Mouse (Mus musculus) E14TG2a.4 (cell line): ENCODE results near the gene Scnn1g.

ENCODE experiments used
- CTCF ChIP-seq: conservative IDR thresholded peaks from 2 replicates; pipeline ENCODE4 v1.5.1; 2014; ENCODE audit warnings: low read length
- NANOG ChIP-seq: IDR thresholded peaks from 2 replicates; pipeline ENCODE4 v1.6.1; 2014; ENCODE audit warnings: borderline replicate concordance, low read length, mixed read lengths
- POU5F1 ChIP-seq: IDR thresholded peaks from 2 replicates; pipeline ENCODE4 v1.6.1; 2014; ENCODE audit warnings: low read length, borderline replicate concordance

DNA sequence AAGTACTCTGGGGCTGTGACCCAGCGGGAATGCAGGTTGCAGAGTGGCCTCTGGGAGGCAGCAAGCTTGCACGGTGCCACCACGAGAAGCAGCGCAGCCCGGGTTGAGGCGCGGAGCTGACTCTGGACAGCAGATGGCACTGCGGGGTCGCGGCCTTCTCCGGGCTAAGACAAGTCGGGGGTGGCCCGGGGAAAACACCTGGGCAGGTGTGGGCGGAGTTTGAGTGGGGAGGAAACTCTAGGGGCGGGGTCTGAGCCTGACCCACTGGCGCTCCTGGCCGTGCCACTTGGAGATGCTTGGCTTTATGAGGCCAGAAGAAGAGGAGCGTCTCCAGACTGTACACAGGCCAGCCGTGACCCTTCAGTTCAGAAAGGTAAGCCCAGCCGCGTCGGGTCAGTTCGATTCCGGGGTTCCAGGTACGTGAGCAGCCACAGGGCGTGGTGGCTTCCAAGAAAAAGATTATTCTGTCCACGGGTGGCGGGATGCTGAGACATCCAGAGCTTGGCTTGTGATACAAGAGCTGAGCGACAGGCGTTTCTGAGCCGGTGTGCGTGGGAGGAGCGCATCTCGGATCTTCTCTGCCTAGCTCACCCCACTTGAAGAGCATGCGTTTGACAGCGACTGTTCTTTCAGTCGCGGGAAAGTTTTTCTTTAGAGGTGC is at the start of gene Scnn1g:
- TF ChIP-seq CTCF: peak; percentile 78
- TF ChIP-seq NANOG: no peak
- no peak for TF ChIP-seq POU5F1
